Mouse (Mus musculus) heart, postnatal 0 days (tissue): Measurements from ENCODE around the gene M6pr. TPM values are rescaled to one million over a fixed set of nuclear protein-coding genes. Genes with fewer than 3 reads are reported as not detected.

Source experiments
- ATAC-seq: fragments of 200-750 bp; cut with Nextera tagmentation; 2 replicates; pipeline ENCODE4 v1.8.0; 2017; ENCODE audit warnings: low read depth, moderate number of reproducible peaks, moderate library complexity; ENCODE audit not compliant: insufficient read depth
- DNase-seq: peaks from one replicate; pipeline ENCODE4 v3.0.0-alpha.2; 2016; ENCODE audit warnings: low spot score
- H3K27ac ChIP-seq: fragments of 300-500 bp; sonication (generic); 2 replicates; pipeline ENCODE4 v1.5.1; 2014; ENCODE audit warnings: low read depth, mild to moderate bottlenecking
- H3K27me3 ChIP-seq: fragments of 300-500 bp; sonication (generic); 2 replicates; pipeline ENCODE4 v1.6.1; 2014; ENCODE audit warnings: low read length, mixed read lengths; ENCODE audit not compliant: control insufficient read depth, insufficient read depth
- H3K36me3 ChIP-seq: fragments of 300-500 bp; sonication (generic); replicated peaks from 2 replicates; pipeline ENCODE4 v1.6.1; 2014; ENCODE audit warnings: low read length, mixed read lengths; ENCODE audit not compliant: control insufficient read depth, insufficient read depth
- H3K4me1 ChIP-seq: fragments of 300-500 bp; sonication (generic); 2 replicates; pipeline ENCODE4 v1.6.1; 2014; ENCODE audit warnings: antibody characterized with exemption; ENCODE audit not compliant: control insufficient read depth, insufficient read depth
- H3K4me2 ChIP-seq: fragments of 300-500 bp; sonication (generic); 2 replicates; pipeline ENCODE4 v1.6.1; 2014; ENCODE audit warnings: low read depth, mild to moderate bottlenecking, low read length, moderate library complexity
- H3K4me3 ChIP-seq: fragments of 300-500 bp; sonication (generic); 2 replicates; pipeline ENCODE4 v1.5.1; 2014; ENCODE audit warnings: low read depth, low read length
- H3K9ac ChIP-seq: fragments of 300-500 bp; sonication (generic); replicated peaks from 2 replicates; pipeline ENCODE4 v1.6.1; 2014; ENCODE audit warnings: low read depth, low read length, mixed read lengths
- H3K9me3 ChIP-seq: fragments of 300-500 bp; sonication (generic); replicated peaks from 2 replicates; pipeline ENCODE4 v1.6.1; 2016; ENCODE audit warnings: low read length; ENCODE audit not compliant: control insufficient read depth
- CTCF ChIP-seq: IDR thresholded peaks from 2 replicates; pipeline ENCODE4 v1.5.1; 2016; ENCODE audit warnings: antibody characterized with exemption, control low read depth, low read depth
- EP300 ChIP-seq: IDR thresholded peaks from 2 replicates; pipeline ENCODE4 v1.6.1; 2016; ENCODE audit warnings: antibody characterized with exemption, low read depth
- WGBS: fragments of 180-500 bp; shearing (Covaris S2); extraction: QIAGEN DNeasy Blood & Tissue Kit; methylation state at CpG from one replicate; pipeline ENCODE4 v1.1.7; 2014; 5-methylcytosine and 5-hydroxymethylcytosine counted together
- polyA plus RNA-seq: library from polyadenylated mRNA; unstranded; fragments of >200 nt; fragmentation: Nextera tagmentation; extraction: Ambion mirVana; gene quantifications from 2 replicates; pipeline ENCODE4 v1.2.1, GENCODE M21; 2015
- total RNA-seq: library from RNA; depleted of rRNA; stranded (reverse); fragments of >200 nt; gene quantifications from 2 replicates; pipeline ENCODE4 v1.2.3, GENCODE M21; 2014; ENCODE audit warnings: low replicate concordance

The M6pr gene
- total and polyA plus RNA-seq, 2 experiments from 2014 or later, result 52.9 to 58.4 TPM

DNA sequence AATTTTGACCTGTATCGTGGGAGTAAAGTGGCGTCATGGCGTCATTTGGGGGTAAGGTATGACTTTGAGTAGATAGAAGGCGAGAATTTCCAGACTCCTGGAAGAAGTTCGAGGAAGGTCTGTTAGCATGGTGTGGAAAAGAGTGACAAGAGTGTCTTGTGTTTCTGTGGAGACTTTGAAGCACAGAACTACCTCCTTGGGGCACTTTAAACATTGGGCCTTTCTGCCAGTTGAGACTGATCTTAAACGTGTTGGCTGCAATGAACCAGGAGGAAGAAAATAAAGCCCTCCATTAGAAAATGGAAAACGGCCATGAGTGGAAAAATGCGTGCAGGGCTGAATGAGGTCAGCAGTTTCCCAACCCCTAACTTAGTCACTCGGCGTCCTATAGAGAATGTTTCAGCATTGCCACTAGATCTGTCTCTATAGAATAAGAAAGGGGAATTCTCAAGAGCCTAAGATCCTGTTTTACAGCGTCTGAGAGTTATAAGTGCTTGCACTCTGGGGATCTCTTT lies 983 bp downstream of the M6pr start:
- TF ChIP-seq CTCF (no peak), EP300 (no peak)
- DNase-seq, result no peak
- peak overlapping the region; percentile 81; the same call in 1 of the 2 replicates for H3K27ac ChIP-seq

DNA sequence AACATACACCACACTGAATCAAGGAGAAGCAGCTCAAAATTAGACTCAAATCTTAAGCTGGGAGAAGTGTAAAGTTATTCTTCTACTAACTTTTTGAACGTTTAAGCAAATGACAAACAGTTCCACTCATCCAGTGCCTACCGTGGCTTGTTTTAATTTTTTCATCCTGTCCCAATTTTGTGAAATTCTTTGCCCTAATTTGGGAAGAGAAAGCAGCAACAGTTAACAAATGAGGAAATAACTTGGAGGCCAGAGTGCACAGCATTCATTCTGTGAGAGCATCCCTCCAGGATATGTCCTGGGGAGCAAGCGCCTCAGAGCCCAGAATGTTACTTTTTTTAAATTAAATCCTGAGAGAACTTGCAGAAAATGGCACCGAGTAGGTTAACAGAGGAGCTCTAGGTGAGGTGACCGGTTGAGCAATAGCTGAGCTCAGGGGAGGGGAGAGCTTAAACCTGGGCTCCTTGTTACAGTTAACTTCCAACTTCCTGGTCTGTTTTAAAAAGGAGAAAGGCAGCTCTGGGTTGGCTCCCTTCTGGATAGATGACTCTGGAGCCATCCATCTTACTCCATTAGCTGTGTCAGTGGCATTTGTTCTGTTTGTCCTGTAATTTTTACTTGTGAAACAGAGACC lies 1.8 kb downstream of the M6pr start:
- no peak for ATAC-seq
- Histone ChIP-seq H3K4me3 (peak overlapping the region; percentile 98), H3K36me3 (peaks cover 26% of the 10 kb centered on the region), H3K27ac (no peak overlapping the region; the same call in 1 of the 2 replicates), H3K4me1 (peaks cover 14% of the 10 kb centered on the region), H3K27me3 (no peaks in the 10 kb centered on the region), H3K9ac (peak overlapping the region; percentile 95; the same call in 1 of the 2 replicates), H3K4me2 (peak overlapping the region; percentile 98), H3K9me3 (no peaks in the 10 kb centered on the region)
- DNase-seq, result no peak
- TF ChIP-seq EP300 (no peak), CTCF (no peak)
- WGBS, result 56% methylated on average over 5 of the region's 5 CpGs

More for the DNA sequence above, 983 bp downstream of the M6pr start:
- ATAC-seq, result no peak
- H3K9me3 ChIP-seq, result no peaks in the 10 kb centered on the region
- H3K36me3 ChIP-seq, result peaks cover 18% of the 10 kb centered on the region
- no peaks in the 10 kb centered on the region for H3K27me3 ChIP-seq
- peaks cover 14% of the 10 kb centered on the region for H3K4me1 ChIP-seq
- 3% methylated on average over 11 of the region's 11 CpGs for WGBS
- peak overlapping the region; percentile 98 for H3K4me3 ChIP-seq
- peak overlapping the region; percentile 95 for H3K9ac ChIP-seq
- H3K4me2 ChIP-seq, result peak overlapping the region; percentile 98

GRCm38 (mm10) chr6:122318726-122319125 lies 10.2 kb downstream of the M6pr start:
- peaks cover 91% of the 10 kb centered on the region for H3K36me3 ChIP-seq
- no peaks in the 10 kb centered on the region for H3K27me3 ChIP-seq
- no peaks in the 10 kb centered on the region for H3K4me1 ChIP-seq
- DNase-seq (no peak), ATAC-seq (no peak)
- no peaks in the 10 kb centered on the region for H3K9me3 ChIP-seq
- no peak overlapping the region for H3K4me2 ChIP-seq
- TF ChIP-seq EP300, result no peak
- TF ChIP-seq CTCF, result no peak
- H3K9ac ChIP-seq, result no peak overlapping the region
- no peak overlapping the region for H3K4me3 ChIP-seq
- 85% methylated on average over 1 of the region's 1 CpGs for WGBS
- H3K27ac ChIP-seq, result no peak overlapping the region

GRCm38 (mm10) chr6:122325361-122325975 lies 16.9 kb downstream of the M6pr start:
- TF ChIP-seq EP300, result no peak
- ATAC-seq (no peak), DNase-seq (no peak)
- Histone ChIP-seq H3K9ac (no peak overlapping the region), H3K4me2 (no peak overlapping the region), H3K4me1 (no peaks in the 10 kb centered on the region), H3K9me3 (no peaks in the 10 kb centered on the region), H3K27me3 (no peaks in the 10 kb centered on the region), H3K27ac (no peak overlapping the region), H3K4me3 (no peak overlapping the region), H3K36me3 (peaks cover 42% of the 10 kb centered on the region)
- 88% methylated on average over 6 of the region's 6 CpGs for WGBS

GRCm38 (mm10) chr6:122333081-122333612 lies 24.6 kb downstream of the M6pr start:
- Histone ChIP-seq H3K27me3 (no peaks in the 10 kb centered on the region), H3K4me2 (no peak overlapping the region), H3K4me1 (no peaks in the 10 kb centered on the region), H3K4me3 (no peak overlapping the region), H3K27ac (no peak overlapping the region), H3K9me3 (no peaks in the 10 kb centered on the region), H3K9ac (no peak overlapping the region), H3K36me3 (peaks cover 30% of the 10 kb centered on the region)
- TF ChIP-seq CTCF (no peak), EP300 (no peak)
- no peak for DNase-seq
- 72% methylated on average over 13 of the region's 13 CpGs for WGBS
- ATAC-seq, result 0 out of 2 replicates have a peak, but pooled peaks have one; percentile 24
